Mouse (Mus musculus): ENCODE measurements around the gene Bax. TPM values are rescaled to one million over a fixed set of nuclear protein-coding genes. Genes with fewer than 3 reads are reported as not detected.
A peak's percentile ranks its signal among the peaks of the same experiment; 100 is the strongest.

Gene Bax
- total and polyA plus RNA-seq, 3 experiments, result 195 to 273 (median 233) TPM

- Histone ChIP-seq H3K4me2 (ENCODE audit: insufficient read depth, low read depth, poor library complexity, severe bottlenecking) (peak within 1 kb of the TSS; percentile 80), H3K27ac (ENCODE audit: insufficient read depth, low read depth) (peak within 1 kb of the TSS; percentile 58), H3K4me3 (replicated peaks in 1 of 3; ENCODE audit: low read depth in 2 of 3, low read length in 2 of 3, poor library complexity in 1 of 3) (peak within 1 kb of the TSS; percentile 87 to 100 (median 95)), H3K79me2 (replicated peaks; ENCODE audit: control insufficient read depth, extremely low read depth, insufficient read depth, poor library complexity, severe bottlenecking) (peaks cover 32% of the 10 kb centered on the region), H3K27me3 (replicated peaks) (no peaks in the 10 kb centered on the region), H3K9ac (ENCODE audit: insufficient read depth, low read depth) (peak within 1 kb of the TSS; percentile 97), H3K9me3 (replicated peaks; ENCODE audit: low read length) (no peaks in the 10 kb centered on the region), H3K4me1 (ENCODE audit: control insufficient read depth in 1 of 2, insufficient read depth in 2 of 2) (peaks cover 10 to 62% of the 10 kb centered on the region in 2 experiments; a peak in 3 of 4 replicates), H3K36me3 (replicated peaks in 1 of 2; ENCODE audit: control insufficient read depth in 1 of 2, insufficient read depth in 1 of 2, low read length in 1 of 2) (peaks cover 28 to 55% of the 10 kb centered on the region in 2 experiments)
- in situ Hi-C loops (cut with MboI; ENCODE audit: low pct_ligation_motif_present, low pct_unique_long_range_greater_than_20kb, low sequenced_read_pairs) (no loop called here), dilution Hi-C loops (cut with MboI; ENCODE audit: extremely low pct_ligation_motif_present, extremely low pct_unique_long_range_greater_than_20kb, low sequenced_read_pairs) (no loop called here)
- peak; percentile 100 for DNase-seq (ENCODE audit: extremely low read depth)
- peak; percentile 87 for TF ChIP-seq POLR2A (IDR thresholded peaks at IDR 0.05; ENCODE audit: low read depth, low read length)
- TF ChIP-seq NRF1 (IDR thresholded peaks at IDR 0.05; ENCODE audit: low read depth, low read length), result peak; percentile 55; the same call in 1 of the 2 replicates
- peak; percentile 94 for TF ChIP-seq MXI1 (IDR thresholded peaks at IDR 0.05; ENCODE audit: low read depth, low read length)
- peak; percentile 64 for TF ChIP-seq MAZ (IDR thresholded peaks at IDR 0.05; ENCODE audit: low read depth, low read length)
- TF ChIP-seq JUN (IDR thresholded peaks at IDR 0.05; ENCODE audit: insufficient read depth, low read depth, low read length), result no peak
- 0 out of 2 replicates have a peak, but pooled peaks have one; percentile 11 for TF ChIP-seq MAFK (IDR thresholded peaks at IDR 0.05; ENCODE audit: insufficient replicate concordance, low read length)
- peak; percentile 67 for TF ChIP-seq SMC3 (IDR thresholded peaks at IDR 0.05; ENCODE audit: low read depth, low read length)
- TF ChIP-seq MAX (IDR thresholded peaks at IDR 0.05; ENCODE audit: low read length), result peak; percentile 88
- peak; percentile 86 for TF ChIP-seq KAT2A (IDR thresholded peaks at IDR 0.05; ENCODE audit: insufficient replicate concordance, low read length)
- TF ChIP-seq USF2 (conservative IDR thresholded peaks at IDR 0.05; ENCODE audit: low read depth, low read length), result no peak
- peak; percentile 71 for TF ChIP-seq ELF1 (IDR thresholded peaks at IDR 0.05; ENCODE audit: low read depth, low read length)
- no peak for TF ChIP-seq USF1 (IDR thresholded peaks at IDR 0.05; ENCODE audit: low read depth, low read length)
- peak; percentile 82 for TF ChIP-seq TCF12 (IDR thresholded peaks at IDR 0.05; ENCODE audit: low read depth, low read length)
- TF ChIP-seq CTCF (conservative IDR thresholded peaks at IDR 0.05 in 1 of 2, IDR thresholded peaks at IDR 0.05 in 1 of 2; ENCODE audit: low read depth in 2 of 2, low read length in 2 of 2), result peak; percentile 25 to 92
- TF ChIP-seq RAD21 (IDR thresholded peaks at IDR 0.05; ENCODE audit: low read depth, low read length), result peak; percentile 29
- TF ChIP-seq HCFC1 (IDR thresholded peaks at IDR 0.05; ENCODE audit: low read depth, low read length), result peak; percentile 92
- peak; percentile 58 for TF ChIP-seq IRF4 (IDR thresholded peaks at IDR 0.05; ENCODE audit: low read depth, low read length)
- TF ChIP-seq ZMIZ1 (IDR thresholded peaks at IDR 0.05; ENCODE audit: low read depth, low read length), result peak; percentile 60; the same call in 1 of the 2 replicates
- TF ChIP-seq ETS1 (conservative IDR thresholded peaks at IDR 0.05; ENCODE audit: low read depth, low read length), result 0 out of 2 replicates have a peak, but pooled peaks have one; percentile 17
- TF ChIP-seq JUND (conservative IDR thresholded peaks at IDR 0.05; ENCODE audit: low read depth, low read length), result 0 out of 2 replicates have a peak, but pooled peaks have one; percentile 17
- no peak for TF ChIP-seq RCOR1 (conservative IDR thresholded peaks at IDR 0.05; ENCODE audit: low read depth, low read length)
- TF ChIP-seq MEF2A (IDR thresholded peaks at IDR 0.05; ENCODE audit: borderline replicate concordance, low read depth, low read length), result peak; percentile 43
- no peak for TF ChIP-seq ZKSCAN1 (IDR thresholded peaks at IDR 0.05; ENCODE audit: borderline replicate concordance, low read depth, low read length)
- TF ChIP-seq POLR2AphosphoS2 (IDR thresholded peaks at IDR 0.05; ENCODE audit: low read depth, low read length), result 0 out of 2 replicates have a peak, but pooled peaks have one; percentile 48
- peak; percentile 95 for TF ChIP-seq MYC (IDR thresholded peaks at IDR 0.05; ENCODE audit: low read depth, low read length)
- no peak; the same call in 1 of the 2 replicates for TF ChIP-seq E2F4 (IDR thresholded peaks at IDR 0.05; ENCODE audit: insufficient replicate concordance, low read depth, low read length)
- no peak for TF ChIP-seq EP300 (IDR thresholded peaks at IDR 0.05; ENCODE audit: low read length)
- TF ChIP-seq ZC3H11A (IDR thresholded peaks at IDR 0.05; ENCODE audit: low read depth, low read length), result no peak
- peak; percentile 90 for TF ChIP-seq TBP (conservative IDR thresholded peaks at IDR 0.05; ENCODE audit: low read depth, low read length)
- peak; percentile 93 for TF ChIP-seq CHD2 (IDR thresholded peaks at IDR 0.05; ENCODE audit: low read length)
- peak; percentile 98 for TF ChIP-seq SIN3A (IDR thresholded peaks at IDR 0.05; ENCODE audit: low read length)
- peak; percentile 58; the same call in 1 of the 2 replicates for TF ChIP-seq GABPA (IDR thresholded peaks at IDR 0.05; ENCODE audit: insufficient replicate concordance, low read depth, low read length)
- TF ChIP-seq NELFE (IDR thresholded peaks at IDR 0.05; ENCODE audit: low read depth, low read length), result peak; percentile 93
- TF ChIP-seq UBTF (IDR thresholded peaks at IDR 0.05; ENCODE audit: low read depth, low read length), result peak; percentile 51; the same call in 1 of the 2 replicates
- TF ChIP-seq BHLHE40 (IDR thresholded peaks at IDR 0.05; ENCODE audit: low read depth, low read length), result peak; percentile 5; the same call in 1 of the 2 replicates
- no peak for TF ChIP-seq PAX5 (IDR thresholded peaks at IDR 0.05; ENCODE audit: low read length)
- no peak for TF ChIP-seq CHD1 (IDR thresholded peaks at IDR 0.05; ENCODE audit: low read depth, low read length)
- 0 out of 2 replicates have a peak, but pooled peaks have one; percentile 15 for TF ChIP-seq ZNF384 (IDR thresholded peaks at IDR 0.05; ENCODE audit: low read depth, low read length)
Measured at GRCm38 (mm10) chr7:45434203-45435015, 32.3 kb downstream of the Bax start, which contains the start of gene Gys1. Gys1 (plus strand) TSS chr7:45434844.
